Mouse (Mus musculus) forebrain, embryonic 14.5 days (tissue): ENCODE results near the gene D10Jhu81e. TPM values are rescaled to one million over a fixed set of nuclear protein-coding genes. Genes with fewer than 3 reads are reported as not detected.
"Not testable (repeated sequence)": the region's sequence is repeated elsewhere in the genome, so short reads cannot be mapped to it uniquely, and the experiment has no call there.

Experiments
- ATAC-seq: fragments of 200-750 bp; cut with Nextera tagmentation; 2 replicates; pipeline ENCODE4 v1.8.0; 2017; ENCODE audit warnings: mild to moderate bottlenecking, moderate library complexity
- DNase-seq: peaks from one replicate; pipeline ENCODE4 v3.0.0-alpha.2; 2015; ENCODE audit warnings: low spot score
- H3K27ac ChIP-seq: fragments of 300-500 bp; sonication (generic); 2 replicates; pipeline ENCODE4 v1.5.1; 2014; ENCODE audit warnings: low read depth, mild to moderate bottlenecking, control low read depth, low read length, moderate library complexity
- H3K27me3 ChIP-seq: fragments of 300-500 bp; sonication (generic); replicated peaks from 2 replicates; pipeline ENCODE4 v1.6.1; 2014; ENCODE audit warnings: low read length, control low read depth, mixed read lengths; ENCODE audit not compliant: control insufficient read depth, insufficient read depth
- H3K36me3 ChIP-seq: fragments of 300-500 bp; sonication (generic); 2 replicates; pipeline ENCODE4 v1.6.1; 2014; ENCODE audit warnings: low read length, control low read depth; ENCODE audit not compliant: control insufficient read depth, insufficient read depth
- H3K4me1 ChIP-seq: fragments of 300-500 bp; sonication (generic); 2 replicates; pipeline ENCODE4 v1.6.1; 2014; ENCODE audit warnings: antibody characterized with exemption, low read length, control low read depth; ENCODE audit not compliant: control insufficient read depth, insufficient read depth
- H3K4me2 ChIP-seq: fragments of 300-500 bp; sonication (generic); 2 replicates; pipeline ENCODE4 v1.6.1; 2014; ENCODE audit warnings: mild to moderate bottlenecking, control low read depth, low read length
- H3K4me3 ChIP-seq: fragments of 300-500 bp; sonication (generic); 2 replicates; pipeline ENCODE4 v1.5.1; 2014; ENCODE audit warnings: low read depth, low read length, control low read depth
- H3K9ac ChIP-seq: fragments of 300-500 bp; sonication (generic); 2 replicates; pipeline ENCODE4 v1.6.1; 2014; ENCODE audit warnings: mild to moderate bottlenecking, low read length, control low read depth, moderate library complexity
- H3K9me3 ChIP-seq: fragments of 300-500 bp; sonication (generic); replicated peaks from 2 replicates; pipeline ENCODE4 v1.6.1; 2016; ENCODE audit warnings: low read length, control low read depth, mixed read lengths; ENCODE audit not compliant: control insufficient read depth
- WGBS: fragments of 180-500 bp; shearing (Covaris S2); extraction: QIAGEN DNeasy Blood & Tissue Kit; methylation state at CpG from one replicate; pipeline ENCODE4 v1.1.7; 2014; 5-methylcytosine and 5-hydroxymethylcytosine counted together
- polyA plus RNA-seq: library from polyadenylated mRNA; unstranded; fragments of >200 nt; fragmentation: Nextera tagmentation; extraction: Ambion mirVana; gene quantifications from 2 replicates; pipeline ENCODE4 v1.2.1, GENCODE M21; 2014

D10Jhu81e gene
- polyA plus RNA-seq, 1 experiment from 2014 or later = 33.0 TPM

DNA sequence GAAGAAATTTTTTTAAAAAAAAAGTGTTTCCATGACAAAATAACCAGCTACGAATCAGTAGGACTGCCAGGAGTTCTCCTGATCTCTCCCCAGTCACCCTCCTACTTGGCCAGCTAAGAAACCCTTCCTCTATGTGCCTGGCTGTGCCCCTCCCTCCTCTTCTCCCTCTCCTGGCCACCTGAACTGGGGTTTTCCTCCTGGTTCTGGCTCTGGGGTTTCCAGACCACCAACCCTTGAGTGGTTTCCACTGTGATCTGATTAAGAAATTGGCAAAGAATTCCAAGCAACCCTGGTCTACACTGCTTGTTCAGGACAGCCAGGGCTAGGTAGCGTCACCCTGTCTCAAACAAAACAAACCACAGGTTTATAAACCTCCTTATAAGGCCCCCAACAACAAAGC lies 40.9 kb downstream of the D10Jhu81e start:
- Histone ChIP-seq H3K9ac (no peak overlapping the region), H3K27me3 (no peaks in the 10 kb centered on the region), H3K9me3 (no peaks in the 10 kb centered on the region), H3K4me2 (no peak overlapping the region), H3K36me3 (no peaks in the 10 kb centered on the region), H3K4me3 (no peak overlapping the region), H3K4me1 (no peaks in the 10 kb centered on the region), H3K27ac (no peak overlapping the region)
- 87% methylated on average over 2 of the region's 2 CpGs for WGBS
- ATAC-seq (no peak), DNase-seq (no peak)

DNA sequence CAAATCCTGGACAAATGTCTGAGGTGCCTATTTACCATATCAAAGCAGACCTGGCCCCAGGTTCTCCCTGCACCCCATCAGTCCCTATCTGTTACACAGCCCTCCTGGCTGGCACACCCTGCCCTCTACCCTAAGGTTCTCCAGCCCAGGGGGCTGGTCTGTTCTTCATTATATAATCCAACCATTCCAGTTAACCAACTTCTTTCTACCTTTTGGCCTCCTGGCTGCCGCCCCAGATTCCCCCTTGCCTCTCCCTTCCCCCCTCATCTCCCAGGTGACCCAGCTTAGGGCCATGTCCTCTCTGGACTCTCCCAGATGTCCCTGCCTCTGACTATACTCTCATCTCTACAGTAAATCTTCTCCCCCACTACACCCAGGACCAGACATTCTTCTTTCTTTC lies 41.7 kb downstream of the D10Jhu81e start:
- Histone ChIP-seq H3K4me3 (no peak overlapping the region), H3K9me3 (no peaks in the 10 kb centered on the region), H3K9ac (no peak overlapping the region), H3K36me3 (no peaks in the 10 kb centered on the region), H3K27ac (no peak overlapping the region), H3K4me1 (no peaks in the 10 kb centered on the region), H3K27me3 (no peaks in the 10 kb centered on the region), H3K4me2 (no peak overlapping the region)
- WGBS = 58% methylated on average over 1 of the region's 1 CpGs
- ATAC-seq = no peak
- no peak for DNase-seq

DNA sequence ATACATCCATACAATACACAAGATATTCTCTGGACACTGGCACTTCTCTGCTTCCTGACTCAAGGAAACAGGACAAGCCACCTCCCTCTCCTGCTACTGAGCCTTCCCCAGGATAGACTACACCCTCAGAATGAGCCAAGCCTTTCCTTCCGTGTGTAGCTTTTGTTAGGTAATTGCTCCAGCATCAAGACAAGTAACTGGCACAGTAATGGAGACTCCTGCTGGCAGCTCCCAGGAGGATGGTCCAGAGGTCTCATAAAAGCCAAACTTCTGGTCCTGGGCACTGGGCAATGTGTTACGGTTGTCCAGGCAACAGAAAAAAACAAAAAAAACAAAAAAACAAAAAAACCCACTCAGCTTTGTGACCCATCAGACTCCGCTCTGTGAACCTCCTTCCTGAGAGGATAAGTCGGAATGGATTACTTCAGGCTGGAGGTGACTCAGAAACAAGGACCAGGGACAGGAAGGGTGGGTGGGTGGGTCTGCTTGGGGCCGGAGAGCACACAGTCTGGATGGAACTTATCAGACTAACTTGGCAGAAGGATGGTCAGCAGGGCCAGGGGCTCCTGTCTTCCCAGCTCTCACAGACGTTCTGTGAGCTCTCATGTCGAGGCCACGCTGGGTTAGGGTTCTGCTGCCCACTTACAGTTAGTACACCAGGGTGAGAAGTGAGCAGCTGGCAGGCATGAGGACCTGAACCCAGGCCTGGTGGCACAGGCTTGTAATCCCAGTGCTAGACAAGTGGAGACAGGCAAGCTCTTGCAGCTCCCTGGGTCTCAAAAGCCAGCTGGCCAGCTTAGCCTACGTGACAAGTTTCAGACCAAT lies 42.3 kb downstream of the D10Jhu81e start:
- H3K4me1 ChIP-seq = no peaks in the 10 kb centered on the region
- no peaks in the 10 kb centered on the region for H3K27me3 ChIP-seq
- H3K4me3 ChIP-seq = no peak overlapping the region
- no peak overlapping the region for H3K9ac ChIP-seq
- no peaks in the 10 kb centered on the region for H3K36me3 ChIP-seq
- peak; percentile 4 for DNase-seq
- no peaks in the 10 kb centered on the region for H3K9me3 ChIP-seq
- no peak for ATAC-seq
- H3K27ac ChIP-seq = no peak overlapping the region
- 67% methylated on average over 9 of the region's 9 CpGs for WGBS
- H3K4me2 ChIP-seq = no peak overlapping the region

DNA sequence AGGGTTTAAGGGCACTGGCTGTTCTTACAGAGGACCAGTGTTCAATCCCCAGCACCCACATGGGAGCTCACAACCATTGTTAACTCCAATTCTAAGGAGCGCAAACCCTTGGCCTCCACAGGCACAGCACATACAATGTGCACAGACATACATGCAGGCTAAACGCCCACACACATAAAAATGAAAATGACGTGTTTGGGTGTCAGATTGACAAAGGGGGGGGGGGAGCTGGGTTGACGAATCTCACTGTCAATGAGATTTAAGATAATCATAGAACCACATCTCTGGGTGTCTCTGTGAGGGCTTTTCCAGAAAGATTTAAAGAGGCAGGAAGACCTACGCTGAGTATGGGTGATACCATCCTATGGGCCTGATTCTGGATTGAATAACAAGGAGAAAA lies 43.3 kb downstream of the D10Jhu81e start:
- no peaks in the 10 kb centered on the region for H3K36me3 ChIP-seq
- H3K4me1 ChIP-seq = no peaks in the 10 kb centered on the region
- no peaks in the 10 kb centered on the region for H3K27me3 ChIP-seq
- DNase-seq (no peak), ATAC-seq (no peak)
- 92% methylated on average over 5 of the region's 5 CpGs for WGBS
- no peak overlapping the region for H3K9ac ChIP-seq
- H3K9me3 ChIP-seq = no peaks in the 10 kb centered on the region
- no peak overlapping the region for H3K4me2 ChIP-seq
- H3K27ac ChIP-seq = no peak overlapping the region
- H3K4me3 ChIP-seq = no peak overlapping the region

DNA sequence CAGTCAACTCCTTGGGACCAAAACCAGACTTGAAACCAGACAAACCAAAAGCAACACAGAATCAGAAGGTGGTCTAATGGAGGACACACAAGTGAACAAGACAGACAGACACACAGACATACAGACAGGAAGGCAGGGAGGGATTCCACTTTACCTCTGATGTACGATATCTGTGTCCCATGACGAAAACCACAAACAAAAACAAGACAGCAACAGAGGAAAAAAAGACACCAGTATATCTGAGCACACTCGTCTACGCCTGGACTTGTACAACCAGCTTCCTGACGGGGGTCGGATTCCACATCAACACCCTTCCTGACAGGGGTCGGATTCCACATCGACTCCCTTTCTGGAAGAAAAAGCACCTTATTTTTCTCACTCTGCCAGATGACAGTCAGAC lies 44.5 kb downstream of the D10Jhu81e start:
- not testable (repeated sequence) for H3K4me1 ChIP-seq, H3K9me3 ChIP-seq, DNase-seq, H3K4me3 ChIP-seq, H3K27me3 ChIP-seq, H3K4me2 ChIP-seq, H3K27ac ChIP-seq, H3K36me3 ChIP-seq, H3K9ac ChIP-seq, ATAC-seq
- 85% methylated on average over 8 of the region's 8 CpGs for WGBS

DNA sequence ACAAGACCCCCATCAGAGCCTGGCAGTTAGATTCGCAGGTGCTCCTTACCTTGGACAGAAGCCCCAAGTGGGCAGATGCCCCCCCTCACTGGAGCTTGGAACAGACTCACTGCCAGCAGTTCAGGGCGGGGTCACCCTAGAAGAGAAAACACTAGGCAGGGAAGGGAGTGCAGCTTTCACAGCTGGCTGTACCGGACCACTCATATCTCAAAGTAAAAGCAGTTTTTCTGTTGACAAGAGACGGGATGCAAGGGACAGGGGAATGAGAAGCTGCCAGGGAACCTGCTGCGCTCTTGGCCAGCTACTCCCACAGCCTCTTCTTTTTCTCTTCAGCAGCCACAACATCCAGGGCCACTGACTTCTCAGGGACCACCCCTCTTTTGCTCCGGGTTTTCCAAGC lies 45.4 kb downstream of the D10Jhu81e start:
- ATAC-seq, H3K27me3 ChIP-seq, H3K9me3 ChIP-seq, H3K4me2 ChIP-seq, H3K4me1 ChIP-seq, H3K4me3 ChIP-seq, H3K27ac ChIP-seq, H3K9ac ChIP-seq, DNase-seq, H3K36me3 ChIP-seq: not testable (repeated sequence)
- WGBS = 69% methylated on average over 6 of the region's 6 CpGs

DNA sequence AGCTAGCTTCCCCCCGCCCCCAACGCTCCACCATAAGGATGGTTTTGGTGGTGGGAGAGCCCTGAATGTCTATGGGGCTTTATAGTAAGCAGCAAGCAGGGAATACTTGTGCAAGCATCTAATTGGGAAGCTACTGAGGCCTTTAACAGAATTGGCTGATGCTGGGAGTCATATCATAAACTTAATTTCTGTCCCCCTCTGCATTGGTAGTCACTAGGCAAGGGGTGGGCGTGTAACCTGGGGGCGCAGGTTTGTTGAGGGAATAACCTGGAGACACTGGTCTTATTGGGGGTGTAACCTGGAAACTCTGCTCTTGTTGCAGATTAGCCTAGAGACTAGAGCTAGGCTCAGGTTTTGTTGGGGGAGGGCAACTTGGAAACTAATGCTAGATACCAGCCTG lies 50.2 kb downstream of the D10Jhu81e start:
- H3K27ac ChIP-seq = no peak overlapping the region
- no peak for DNase-seq
- H3K4me3 ChIP-seq = no peak overlapping the region
- no peak for ATAC-seq
- H3K9ac ChIP-seq = no peak overlapping the region
- H3K36me3 ChIP-seq = no peaks in the 10 kb centered on the region
- H3K27me3 ChIP-seq = no peaks in the 10 kb centered on the region
- WGBS = 91% methylated on average over 4 of the region's 4 CpGs
- no peak overlapping the region for H3K4me2 ChIP-seq
- H3K4me1 ChIP-seq = no peaks in the 10 kb centered on the region
- no peaks in the 10 kb centered on the region for H3K9me3 ChIP-seq

DNA sequence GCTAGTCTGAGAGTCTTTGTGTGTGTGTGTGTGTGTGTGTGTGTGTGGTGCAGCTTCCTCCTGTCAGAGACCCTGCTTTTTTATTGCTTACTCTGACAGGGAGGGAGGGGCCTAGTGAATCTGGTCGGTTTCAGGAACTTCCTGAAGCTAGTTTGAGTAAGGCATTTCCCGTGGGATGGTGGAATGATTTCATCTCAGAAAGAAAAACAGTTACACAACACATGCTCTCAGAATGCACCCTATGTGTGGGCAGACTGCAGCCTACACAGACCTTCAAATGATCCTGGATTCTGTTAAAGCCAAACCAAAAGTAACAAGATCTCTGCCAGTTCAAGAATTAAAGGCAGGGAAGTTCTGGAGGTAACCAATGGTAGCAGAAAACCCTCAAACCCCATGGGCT lies 54.4 kb downstream of the D10Jhu81e start:
- Histone ChIP-seq H3K36me3 (no peaks in the 10 kb centered on the region), H3K4me1 (no peaks in the 10 kb centered on the region), H3K9me3 (no peaks in the 10 kb centered on the region), H3K27me3 (no peaks in the 10 kb centered on the region), H3K4me3 (no peak overlapping the region), H3K4me2 (no peak overlapping the region), H3K9ac (no peak overlapping the region), H3K27ac (no peak overlapping the region)
- DNase-seq (no peak), ATAC-seq (no peak)
- 74% methylated on average over 2 of the region's 2 CpGs for WGBS

DNA sequence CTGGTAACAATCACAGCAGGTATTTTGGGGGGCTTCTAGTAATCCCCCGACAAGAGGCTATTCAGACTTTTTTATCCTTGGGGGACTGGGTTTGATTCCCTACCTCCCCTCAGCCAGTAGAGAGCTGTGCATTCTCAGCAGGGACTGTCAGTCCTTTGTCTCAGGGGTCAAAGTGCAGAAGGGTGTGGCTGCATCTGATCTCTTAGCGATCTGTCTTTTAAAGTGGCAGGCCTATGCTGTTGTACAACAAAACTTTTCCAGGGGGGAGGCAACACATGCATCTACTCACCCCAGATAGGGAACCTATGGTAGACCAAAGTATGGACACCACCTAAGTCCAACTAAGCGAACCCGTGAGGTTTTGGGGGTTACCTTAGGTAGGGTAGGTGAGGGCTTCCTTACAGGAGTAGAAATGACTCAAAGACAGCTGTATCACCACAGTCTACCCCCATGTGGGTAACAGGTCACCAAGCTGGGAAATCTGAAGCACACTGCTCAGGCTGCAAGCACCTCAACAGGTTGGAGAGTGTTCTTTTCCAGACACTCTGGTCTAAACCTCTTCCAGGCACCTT lies 55.0 kb downstream of the D10Jhu81e start:
- ATAC-seq = no peak
- H3K9me3 ChIP-seq = no peaks in the 10 kb centered on the region
- 49% methylated on average over 4 of the region's 4 CpGs for WGBS
- no peaks in the 10 kb centered on the region for H3K36me3 ChIP-seq
- H3K27me3 ChIP-seq = no peaks in the 10 kb centered on the region
- H3K4me1 ChIP-seq = no peaks in the 10 kb centered on the region
- no peak overlapping the region for H3K4me3 ChIP-seq
- DNase-seq = no peak
- H3K4me2 ChIP-seq = no peak overlapping the region
- no peak overlapping the region for H3K27ac ChIP-seq
- H3K9ac ChIP-seq = no peak overlapping the region
